Mouse (Mus musculus) spleen, postnatal 0 days (tissue): ENCODE results near the gene Gm49383. TPM values are rescaled to one million over a fixed set of nuclear protein-coding genes. Genes with fewer than 3 reads are reported as not detected.

Source experiments
- polyA plus RNA-seq: library from polyadenylated mRNA; unstranded; fragments of >200 nt; fragmentation: Nextera tagmentation; extraction: Ambion mirVana; gene quantifications from 2 replicates; pipeline ENCODE4 v1.2.1, GENCODE M21; 2015

The Gm49383 gene
- polyA plus RNA-seq = 24.1 and 27.3 TPM in 2 replicates

GRCm38 (mm10) chr12:69196444-69197377 is at the start of gene Gm49383:
TSS of gene Gm49383 (minus strand) at chr12:69197104.

GRCm38 (mm10) chr12:69240876-69241275 is 44.0 kb upstream of the Gm49383 start, which contains the start of gene Klhdc1:
TSS of gene Klhdc1 (plus strand) at chr12:69241176.

GRCm38 (mm10) chr12:69227776-69228466 is 31.0 kb upstream of the Gm49383 start, which contains the start of gene Pole2:
TSS of gene Pole2 (minus strand) at chr12:69228195.

GRCm38 (mm10) chr12:69204052-69204833 is 7.3 kb upstream of the Gm49383 start, which contains the start of gene Gm49384:
TSS of gene Gm49384 (minus strand) at chr12:69204267.

GRCm38 (mm10) chr12:69198164-69198535 is 1.2 kb upstream of the Gm49383 start, which contains the start of gene Dnaaf2:
TSS of gene Dnaaf2 (minus strand) at chr12:69198429.

GRCm38 (mm10) chr12:69183583-69184308 is 13.2 kb downstream of the Gm49383 start, which contains the start of the genes Rpl36al and Mgat2:
TSS of gene Rpl36al (minus strand) at chr12:69184083.
TSS of gene Mgat2 (plus strand) at chr12:69184157.

GRCm38 (mm10) chr12:69168461-69169106 is 28.3 kb downstream of the Gm49383 start, which contains the start of gene Lrr1:
TSS of gene Lrr1 (plus strand) at chr12:69168814.

GRCm38 (mm10) chr12:69158765-69159577 is 37.9 kb downstream of the Gm49383 start, which contains the start of gene Rps29:
TSS of gene Rps29 (minus strand) at chr12:69159186.

Other genes starting within 250 kb of the Gm49383 start
- gene Rps29, start 37.9 kb downstream of the Gm49383 start, polyA plus RNA-seq = 2,094 and 2,254 TPM in 2 replicates
- gene Lrr1, start 28.3 kb downstream of the Gm49383 start, polyA plus RNA-seq = 25.9 and 32.1 TPM in 2 replicates
- 568 and 588 TPM in 2 replicates for gene Rpl36al, start 13.0 kb downstream of the Gm49383 start, polyA plus RNA-seq
- gene Mgat2, start 12.9 kb downstream of the Gm49383 start, polyA plus RNA-seq = 31.0 and 35.0 TPM in 2 replicates
- gene Dnaaf2, start 1.3 kb upstream of the Gm49383 start, polyA plus RNA-seq = 7.0 and 9.0 TPM in 2 replicates
- gene Gm49384, start 7.2 kb upstream of the Gm49383 start, polyA plus RNA-seq = 23.7 and 24.5 TPM in 2 replicates
- 22.5 and 27.0 TPM in 2 replicates for gene Pole2, start 31.1 kb upstream of the Gm49383 start, polyA plus RNA-seq
- gene Klhdc1, start 44.1 kb upstream of the Gm49383 start, polyA plus RNA-seq = 10.3 and 11.9 TPM in 2 replicates
- 92.4 and 102 TPM in 2 replicates for gene Klhdc2, start 99.6 kb upstream of the Gm49383 start, polyA plus RNA-seq
- 57.4 and 64.4 TPM in 2 replicates for gene Nemf, start 160.1 kb upstream of the Gm49383 start, polyA plus RNA-seq
- gene Arf6, start 175.0 kb upstream of the Gm49383 start, polyA plus RNA-seq = 47.8 and 49.0 TPM in 2 replicates
- 0.53 and 1.00 TPM in 2 replicates for gene Gm9887, start 175.4 kb upstream of the Gm49383 start, polyA plus RNA-seq